Mouse (Mus musculus): ENCODE measurements around the gene Nr2c2ap. TPM values are rescaled to one million over a fixed set of nuclear protein-coding genes. Genes with fewer than 3 reads are reported as not detected.

Nr2c2ap gene
- polyA plus RNA-seq, 1 experiment: 20.9 TPM

DNA sequence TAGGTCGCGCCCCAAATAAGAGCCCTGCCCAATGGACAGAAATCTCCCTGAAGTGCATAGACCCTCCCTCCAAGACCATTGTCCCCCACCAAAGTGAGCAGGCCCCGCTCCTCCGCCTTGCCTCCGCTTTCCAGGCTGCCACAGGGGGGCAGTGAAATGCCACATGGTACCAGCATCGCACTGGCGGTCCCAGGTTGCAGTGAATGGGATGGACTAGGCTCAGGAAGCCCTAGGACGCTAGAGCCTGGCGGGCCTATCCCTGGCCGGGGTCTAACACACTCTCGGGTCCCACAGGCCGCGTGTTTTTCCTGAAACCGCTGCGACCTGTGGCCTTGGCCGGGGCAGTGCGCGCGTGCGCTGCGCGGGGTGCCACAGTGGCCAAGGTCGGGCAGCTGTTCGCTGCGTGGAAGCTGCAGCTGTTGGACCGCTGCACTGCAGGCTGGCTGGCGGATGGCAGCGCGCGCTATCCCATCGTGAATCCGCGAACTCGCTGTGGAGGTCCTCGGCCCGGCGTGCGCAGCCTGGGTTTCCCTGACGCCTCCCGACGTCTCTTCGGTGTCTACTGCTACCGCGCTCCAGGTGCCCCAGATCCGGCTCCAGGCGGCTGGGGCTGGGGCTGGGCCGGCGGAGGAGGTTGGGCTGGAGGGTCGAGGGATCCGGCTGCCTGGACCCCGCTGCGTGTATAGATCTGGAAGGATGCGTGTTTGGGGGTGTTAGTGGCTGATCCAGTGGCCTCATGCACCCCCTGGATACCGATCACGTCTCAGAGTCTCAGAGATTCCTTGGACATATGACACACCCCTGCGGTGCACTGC lies 43.1 kb upstream of the Nr2c2ap start:
- WGBS: 15% methylated on average over 56 of the region's 56 CpGs
- no peak overlapping the region for H3K4me3 ChIP-seq (replicated peaks; ENCODE audit: insufficient read depth, low read depth, low read length)
- DNase-seq: peak; percentile 50 to 66
- no peaks in the 10 kb centered on the region; the same call in 1 of the 2 replicates for H3K27me3 ChIP-seq (ENCODE audit: control insufficient read depth, insufficient read depth, low read length)
- H3K4me1 ChIP-seq (ENCODE audit: control insufficient read depth, insufficient read depth, low read length): no peaks in the 10 kb centered on the region; the same call in 1 of the 2 replicates
- no peak overlapping the region for H3K27ac ChIP-seq (ENCODE audit: insufficient read depth, low read length)
- TF ChIP-seq POLR2A (IDR thresholded peaks at IDR 0.05; ENCODE audit: borderline replicate concordance, insufficient read depth, low read length): no peak
- TF ChIP-seq CTCF (IDR thresholded peaks at IDR 0.05; ENCODE audit: borderline replicate concordance, insufficient read depth, low read depth, low read length): peak; percentile 75

DNA sequence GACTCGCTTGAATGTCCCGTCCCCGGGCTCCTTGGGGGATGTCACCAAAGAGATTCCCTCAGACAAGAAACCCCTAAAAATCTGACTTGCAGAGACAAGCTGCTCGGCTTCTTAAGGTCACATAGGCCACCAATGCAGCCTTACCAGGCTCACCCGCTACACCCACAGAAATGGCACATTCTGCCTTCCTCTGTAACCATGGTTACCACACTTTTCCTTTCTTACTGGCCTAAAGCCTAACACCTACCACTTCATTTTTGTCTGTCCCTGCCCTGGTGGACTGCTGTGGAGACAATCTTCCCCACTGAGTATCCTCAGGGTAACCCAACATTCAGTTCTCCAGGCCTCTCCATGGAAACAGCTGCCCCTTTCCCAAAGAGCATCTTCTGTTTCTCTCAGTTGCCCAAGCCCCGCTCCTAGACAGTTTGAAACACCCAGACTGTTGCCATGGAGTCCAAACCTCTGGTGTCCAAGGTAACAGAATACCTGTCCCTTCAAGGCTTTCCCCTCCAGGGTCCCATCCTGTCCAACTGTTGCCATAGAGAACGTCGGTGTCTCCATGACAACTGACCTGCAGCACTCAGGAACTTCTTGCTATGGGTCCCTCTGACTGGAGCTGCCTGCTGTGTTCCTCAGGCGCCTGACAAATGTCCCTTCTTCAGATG lies 41.7 kb upstream of the Nr2c2ap start:
- no peaks in the 10 kb centered on the region for H3K4me1 ChIP-seq (ENCODE audit: control insufficient read depth, insufficient read depth, low read length)
- H3K27ac ChIP-seq (ENCODE audit: insufficient read depth, low read length): no peak overlapping the region
- 50% methylated on average over 9 of the region's 9 CpGs for WGBS
- TF ChIP-seq POLR2A (IDR thresholded peaks at IDR 0.05; ENCODE audit: borderline replicate concordance, insufficient read depth, low read length): no peak
- TF ChIP-seq CTCF (IDR thresholded peaks at IDR 0.05; ENCODE audit: borderline replicate concordance, insufficient read depth, low read depth, low read length): no peak
- H3K4me3 ChIP-seq (replicated peaks; ENCODE audit: insufficient read depth, low read depth, low read length): no peak overlapping the region
- no peaks in the 10 kb centered on the region; the same call in 1 of the 2 replicates for H3K27me3 ChIP-seq (ENCODE audit: control insufficient read depth, insufficient read depth, low read length)
- DNase-seq: no peak

DNA sequence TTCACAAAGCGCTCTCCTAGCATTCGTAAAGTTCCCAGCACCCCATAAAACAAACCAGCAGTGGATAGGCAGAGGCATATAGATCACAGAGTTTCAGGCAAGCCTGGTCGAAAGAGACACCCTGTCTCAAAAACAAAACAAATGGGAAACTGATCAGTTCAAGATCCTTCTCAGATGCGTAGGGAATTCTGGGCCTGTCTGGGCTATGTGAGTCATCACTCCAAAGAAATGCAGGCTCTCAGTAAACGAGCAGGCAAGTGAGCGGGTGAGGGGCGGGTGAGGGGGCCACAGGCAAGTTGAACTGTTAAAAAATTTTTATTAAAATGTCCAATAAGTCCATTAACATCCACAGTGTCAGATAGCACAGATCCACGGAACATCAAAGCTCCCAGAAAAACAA lies 38.3 kb upstream of the Nr2c2ap start:
- 70% methylated on average over 8 of the region's 8 CpGs for WGBS
- TF ChIP-seq POLR2A (IDR thresholded peaks at IDR 0.05; ENCODE audit: borderline replicate concordance, insufficient read depth, low read length) (no peak), CTCF (IDR thresholded peaks at IDR 0.05; ENCODE audit: borderline replicate concordance, insufficient read depth, low read depth, low read length) (no peak)
- Histone ChIP-seq H3K4me3 (replicated peaks; ENCODE audit: insufficient read depth, low read depth, low read length) (no peak overlapping the region), H3K27me3 (ENCODE audit: control insufficient read depth, insufficient read depth, low read length) (no peaks in the 10 kb centered on the region), H3K4me1 (ENCODE audit: control insufficient read depth, insufficient read depth, low read length) (no peaks in the 10 kb centered on the region), H3K27ac (ENCODE audit: insufficient read depth, low read length) (no peak overlapping the region)
- no peak for DNase-seq

DNA sequence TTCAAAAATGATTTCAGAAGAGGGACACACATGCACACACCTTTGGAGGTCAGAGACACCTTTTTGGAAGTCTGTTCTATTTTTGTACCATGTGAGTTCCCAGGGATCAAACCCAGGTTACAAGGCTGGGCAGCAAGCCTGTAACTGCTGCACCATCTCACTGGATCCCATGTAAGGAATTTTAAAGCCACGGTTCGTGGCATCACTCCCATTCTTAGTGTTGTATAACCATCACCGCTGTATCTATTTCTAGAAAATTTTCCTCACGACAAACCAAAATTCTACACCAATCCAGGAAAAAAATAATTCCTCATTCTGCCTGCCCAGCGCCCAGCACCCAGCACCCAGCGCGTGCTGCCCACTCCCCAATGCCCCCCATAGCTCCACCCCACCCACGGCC lies 31.9 kb upstream of the Nr2c2ap start:
- 80% methylated on average over 8 of the region's 8 CpGs for WGBS
- H3K4me1 ChIP-seq (ENCODE audit: control insufficient read depth, insufficient read depth, low read length): no peaks in the 10 kb centered on the region
- DNase-seq: no peak
- no peak for TF ChIP-seq CTCF (IDR thresholded peaks at IDR 0.05; ENCODE audit: borderline replicate concordance, insufficient read depth, low read depth, low read length)
- TF ChIP-seq POLR2A (IDR thresholded peaks at IDR 0.05; ENCODE audit: borderline replicate concordance, insufficient read depth, low read length): no peak
- no peak overlapping the region for H3K4me3 ChIP-seq (replicated peaks; ENCODE audit: insufficient read depth, low read depth, low read length)
- no peaks in the 10 kb centered on the region for H3K27me3 ChIP-seq (ENCODE audit: control insufficient read depth, insufficient read depth, low read length)
- no peak overlapping the region for H3K27ac ChIP-seq (ENCODE audit: insufficient read depth, low read length)

DNA sequence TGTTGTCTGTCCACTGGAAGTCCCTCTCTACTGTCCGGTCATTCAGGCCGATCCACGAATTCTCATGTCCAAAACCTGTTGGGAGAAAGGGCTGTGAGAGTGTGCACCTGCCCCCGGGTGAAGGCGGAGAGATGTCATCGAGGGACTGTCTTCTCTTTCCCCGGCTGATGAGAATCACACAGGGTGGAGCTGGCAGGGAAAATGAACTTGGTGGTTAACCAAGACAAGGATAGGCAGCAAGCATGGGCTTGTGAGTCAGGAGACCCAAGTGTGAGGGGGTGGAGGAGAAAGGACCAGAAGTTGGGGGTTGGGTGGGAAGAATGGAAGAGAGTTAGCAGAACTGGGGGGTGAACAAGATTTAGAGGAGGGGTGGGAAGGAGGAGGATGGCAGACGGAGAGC lies 30.9 kb upstream of the Nr2c2ap start:
- WGBS: 86% methylated on average over 8 of the region's 8 CpGs
- Histone ChIP-seq H3K27me3 (ENCODE audit: control insufficient read depth, insufficient read depth, low read length) (no peaks in the 10 kb centered on the region), H3K27ac (ENCODE audit: insufficient read depth, low read length) (no peak overlapping the region), H3K4me3 (replicated peaks; ENCODE audit: insufficient read depth, low read depth, low read length) (no peak overlapping the region), H3K4me1 (ENCODE audit: control insufficient read depth, insufficient read depth, low read length) (no peaks in the 10 kb centered on the region; the same call in 1 of the 2 replicates)
- no peak for TF ChIP-seq CTCF (IDR thresholded peaks at IDR 0.05; ENCODE audit: borderline replicate concordance, insufficient read depth, low read depth, low read length)
- no peak for TF ChIP-seq POLR2A (IDR thresholded peaks at IDR 0.05; ENCODE audit: borderline replicate concordance, insufficient read depth, low read length)
- DNase-seq: no peak

DNA sequence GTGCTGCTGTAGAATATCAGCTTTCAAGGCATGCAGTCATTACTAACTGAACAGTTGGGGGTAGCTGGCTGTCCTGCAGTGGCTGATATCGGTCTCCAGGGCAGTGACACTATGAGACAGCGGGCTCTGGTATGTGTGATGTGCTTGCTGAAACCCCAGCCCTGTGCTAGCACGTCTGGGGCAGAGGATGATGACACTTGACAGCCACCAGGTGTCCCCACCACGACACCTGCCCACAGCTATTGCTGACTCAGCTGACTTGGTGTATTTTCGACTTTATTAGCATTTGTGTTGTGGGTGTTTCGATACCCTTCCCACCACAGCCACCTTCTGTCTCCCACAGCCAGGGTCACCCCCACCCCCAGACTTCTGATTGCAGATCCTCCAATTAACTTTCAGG lies 26.6 kb upstream of the Nr2c2ap start:
- WGBS: 9% methylated on average over 6 of the region's 6 CpGs
- TF ChIP-seq CTCF (IDR thresholded peaks at IDR 0.05; ENCODE audit: borderline replicate concordance, insufficient read depth, low read depth, low read length) (peak; percentile 90), POLR2A (IDR thresholded peaks at IDR 0.05; ENCODE audit: borderline replicate concordance, insufficient read depth, low read length) (no peak)
- DNase-seq: peak; percentile 41 to 56

DNA sequence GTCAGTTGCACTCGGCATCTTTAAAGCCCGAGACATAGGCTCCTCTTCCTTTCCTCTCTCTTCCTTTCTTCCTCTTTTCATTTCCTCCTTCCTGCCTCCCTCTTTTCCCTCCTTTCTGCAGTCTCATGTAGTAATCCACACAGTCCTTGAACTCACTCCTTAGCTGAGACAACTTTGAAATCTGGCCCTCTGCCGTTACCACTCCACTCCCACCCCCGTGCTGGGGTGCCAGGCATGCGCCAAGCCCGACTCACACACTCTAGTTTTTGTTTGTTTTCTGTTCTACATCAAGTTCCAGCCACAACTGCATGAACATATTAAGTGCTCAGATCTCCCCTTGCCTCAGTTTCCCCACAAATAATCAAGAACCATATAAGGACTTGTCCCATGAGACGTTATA lies 26.2 kb upstream of the Nr2c2ap start:
- Histone ChIP-seq H3K4me3 (replicated peaks; ENCODE audit: insufficient read depth, low read depth, low read length) (no peak overlapping the region), H3K27me3 (ENCODE audit: control insufficient read depth, insufficient read depth, low read length) (no peaks in the 10 kb centered on the region), H3K27ac (ENCODE audit: insufficient read depth, low read length) (no peak overlapping the region), H3K4me1 (ENCODE audit: control insufficient read depth, insufficient read depth, low read length) (no peaks in the 10 kb centered on the region; the same call in 1 of the 2 replicates)
- 70% methylated on average over 7 of the region's 7 CpGs for WGBS
- TF ChIP-seq CTCF (IDR thresholded peaks at IDR 0.05; ENCODE audit: borderline replicate concordance, insufficient read depth, low read depth, low read length) (no peak), POLR2A (IDR thresholded peaks at IDR 0.05; ENCODE audit: borderline replicate concordance, insufficient read depth, low read length) (no peak)
- no peak for DNase-seq

More for the DNA sequence above, 26.6 kb upstream of the Nr2c2ap start:
- no peak overlapping the region for H3K27ac ChIP-seq (ENCODE audit: insufficient read depth, low read length)
- H3K4me1 ChIP-seq (ENCODE audit: control insufficient read depth, insufficient read depth, low read length): no peaks in the 10 kb centered on the region; the same call in 1 of the 2 replicates
- H3K4me3 ChIP-seq (replicated peaks; ENCODE audit: insufficient read depth, low read depth, low read length): no peak overlapping the region
- no peaks in the 10 kb centered on the region for H3K27me3 ChIP-seq (ENCODE audit: control insufficient read depth, insufficient read depth, low read length)
